Mouse (Mus musculus) stomach, postnatal 0 days (tissue): Measurements from ENCODE around the gene Psmd10. TPM values are rescaled to one million over a fixed set of nuclear protein-coding genes. Genes with fewer than 3 reads are reported as not detected.

Experiments used
- ATAC-seq: fragments of 200-750 bp; cut with Nextera tagmentation; 2 replicates; pipeline ENCODE4 v1.8.0; 2017; ENCODE audit not compliant: low FRiP score, low TSS enrichment
- DNase-seq: peaks from one replicate; pipeline ENCODE4 v3.0.0-alpha.2; 2016; ENCODE audit warnings: low spot score
- H3K27ac ChIP-seq: fragments of 300-500 bp; sonication (generic); replicated peaks from 2 replicates; pipeline ENCODE4 v1.5.1; 2014; ENCODE audit warnings: mild to moderate bottlenecking, control low read depth
- H3K27me3 ChIP-seq: fragments of 300-500 bp; sonication (generic); 2 replicates; pipeline ENCODE4 v1.6.1; 2014; ENCODE audit warnings: low read length; ENCODE audit not compliant: control insufficient read depth, insufficient read depth
- H3K36me3 ChIP-seq: fragments of 300-500 bp; sonication (generic); 2 replicates; pipeline ENCODE4 v1.6.1; 2014; ENCODE audit warnings: low read length, mixed read lengths; ENCODE audit not compliant: control insufficient read depth, insufficient read depth
- H3K4me1 ChIP-seq: fragments of 300-500 bp; sonication (generic); replicated peaks from 2 replicates; pipeline ENCODE4 v1.6.1; 2014; ENCODE audit warnings: antibody characterized with exemption; ENCODE audit not compliant: control insufficient read depth, insufficient read depth
- H3K4me2 ChIP-seq: fragments of 300-500 bp; sonication (generic); replicated peaks from 2 replicates; pipeline ENCODE4 v1.6.1; 2014; ENCODE audit warnings: low read depth, mild to moderate bottlenecking, control low read depth, moderate library complexity
- H3K4me3 ChIP-seq: fragments of 300-500 bp; sonication (generic); 2 replicates; pipeline ENCODE4 v1.5.1; 2014; ENCODE audit warnings: low read depth, low read length, control low read depth
- H3K9ac ChIP-seq: fragments of 300-500 bp; sonication (generic); 2 replicates; pipeline ENCODE4 v1.6.1; 2014; ENCODE audit warnings: mild to moderate bottlenecking, low read length, control low read depth, mixed read lengths
- H3K9me3 ChIP-seq: fragments of 300-500 bp; sonication (generic); 2 replicates; pipeline ENCODE4 v1.6.1; 2016; ENCODE audit warnings: low read length; ENCODE audit not compliant: control insufficient read depth
- CTCF ChIP-seq: IDR thresholded peaks from 2 replicates; pipeline ENCODE4 v1.5.1; 2016; ENCODE audit warnings: antibody characterized with exemption, low read depth, mild to moderate bottlenecking, moderate library complexity
- EP300 ChIP-seq: optimal IDR thresholded peaks from 2 replicates; pipeline ENCODE3; 2016; ENCODE audit warnings: antibody characterized with exemption
- WGBS: fragments of 180-500 bp; shearing (Covaris S2); extraction: QIAGEN DNeasy Blood & Tissue Kit; methylation state at CpG from one replicate; pipeline ENCODE4 v1.1.7; 2014; 5-methylcytosine and 5-hydroxymethylcytosine counted together
- polyA plus RNA-seq: library from polyadenylated mRNA; unstranded; fragments of >200 nt; fragmentation: Nextera tagmentation; extraction: Ambion mirVana; gene quantifications from 2 replicates; pipeline ENCODE4 v1.2.1, GENCODE M21; 2015

The Psmd10 gene
- polyA plus RNA-seq, 1 experiment from 2014 or later: 32.3 TPM

- Histone ChIP-seq H3K9ac (no peak overlapping the region), H3K4me3 (no peak overlapping the region), H3K4me1 (no peaks in the 10 kb centered on the region), H3K4me2 (no peak overlapping the region), H3K9me3 (no peaks in the 10 kb centered on the region), H3K27ac (no peak overlapping the region), H3K27me3 (no peaks in the 10 kb centered on the region), H3K36me3 (no peaks in the 10 kb centered on the region)
- WGBS: 36% methylated on average over 6 of the region's 6 CpGs
- TF ChIP-seq EP300 (no peak), CTCF (no peak)
- ATAC-seq (no peak), DNase-seq (no peak)
Measured at GRCm38 (mm10) chrX:140983206-140983960, 26.9 kb upstream of the Psmd10 start.

- TF ChIP-seq CTCF: no peak
- TF ChIP-seq EP300: no peak
- Histone ChIP-seq H3K4me1 (no peaks in the 10 kb centered on the region), H3K27ac (no peak overlapping the region), H3K4me3 (no peak overlapping the region), H3K4me2 (no peak overlapping the region), H3K27me3 (no peaks in the 10 kb centered on the region), H3K9ac (no peak overlapping the region), H3K36me3 (no peaks in the 10 kb centered on the region), H3K9me3 (no peaks in the 10 kb centered on the region)
- ATAC-seq: no peak
- 62% methylated on average over 4 of the region's 4 CpGs for WGBS
- no peak for DNase-seq
Measured at GRCm38 (mm10) chrX:140980163-140980562, 23.6 kb upstream of the Psmd10 start.

GRCm38 (mm10) chrX:140979546-140979945, 23.0 kb upstream of the Psmd10 start:
- no peak overlapping the region for H3K4me3 ChIP-seq
- ATAC-seq (no peak), DNase-seq (no peak)
- no peak overlapping the region for H3K27ac ChIP-seq
- H3K9ac ChIP-seq: no peak overlapping the region
- no peaks in the 10 kb centered on the region for H3K27me3 ChIP-seq
- H3K4me2 ChIP-seq: no peak overlapping the region
- 72% methylated on average over 2 of the region's 2 CpGs for WGBS
- no peaks in the 10 kb centered on the region for H3K9me3 ChIP-seq
- TF ChIP-seq EP300 (no peak), CTCF (no peak)
- no peaks in the 10 kb centered on the region for H3K36me3 ChIP-seq
- H3K4me1 ChIP-seq: no peaks in the 10 kb centered on the region

- DNase-seq (no peak), ATAC-seq (no peak)
- 88% methylated on average over 1 of the region's 1 CpGs for WGBS
- no peaks in the 10 kb centered on the region for H3K9me3 ChIP-seq
- no peaks in the 10 kb centered on the region for H3K4me1 ChIP-seq
- H3K27ac ChIP-seq: no peak overlapping the region
- no peaks in the 10 kb centered on the region for H3K36me3 ChIP-seq
- no peak overlapping the region for H3K4me3 ChIP-seq
- no peak for TF ChIP-seq CTCF
- TF ChIP-seq EP300: no peak
- no peaks in the 10 kb centered on the region for H3K27me3 ChIP-seq
- H3K4me2 ChIP-seq: no peak overlapping the region
- no peak overlapping the region for H3K9ac ChIP-seq
Measured at GRCm38 (mm10) chrX:140978943-140979342, 22.4 kb upstream of the Psmd10 start.

- DNase-seq: no peak
- H3K27ac ChIP-seq: no peak overlapping the region
- ATAC-seq: peak; percentile 76
- no peaks in the 10 kb centered on the region for H3K27me3 ChIP-seq
- TF ChIP-seq EP300 (no peak), CTCF (no peak)
- H3K36me3 ChIP-seq: no peaks in the 10 kb centered on the region
- peak overlapping the region; percentile 49 for H3K4me3 ChIP-seq
- peak overlapping the region; percentile 45 for H3K9ac ChIP-seq
- 9% methylated on average over 5 of the region's 5 CpGs for WGBS
- peak overlapping the region; percentile 54 for H3K4me2 ChIP-seq
- no peaks in the 10 kb centered on the region for H3K9me3 ChIP-seq
- no peaks in the 10 kb centered on the region for H3K4me1 ChIP-seq
Measured at GRCm38 (mm10) chrX:140956959-140957358, 431 bp upstream of the Psmd10 start.

GRCm38 (mm10) chrX:140953618-140954017, 2.9 kb downstream of the Psmd10 start:
- Histone ChIP-seq H3K9me3 (no peaks in the 10 kb centered on the region), H3K27me3 (no peaks in the 10 kb centered on the region), H3K4me2 (no peak overlapping the region), H3K27ac (no peak overlapping the region), H3K4me1 (no peaks in the 10 kb centered on the region), H3K4me3 (no peak overlapping the region), H3K9ac (no peak overlapping the region), H3K36me3 (no peaks in the 10 kb centered on the region)
- no peak for DNase-seq
- ATAC-seq: no peak
- TF ChIP-seq EP300 (no peak), CTCF (no peak)
- 85% methylated on average over 4 of the region's 4 CpGs for WGBS
